Mouse (Mus musculus): ENCODE measurements at regions not wholly inside any gene's neighbourhood (a gene's known extent, or its start where the extent isn't known, plus 50 kb on each side); places are given as distances from the start of the nearest gene placed in this dataset.

DNA sequence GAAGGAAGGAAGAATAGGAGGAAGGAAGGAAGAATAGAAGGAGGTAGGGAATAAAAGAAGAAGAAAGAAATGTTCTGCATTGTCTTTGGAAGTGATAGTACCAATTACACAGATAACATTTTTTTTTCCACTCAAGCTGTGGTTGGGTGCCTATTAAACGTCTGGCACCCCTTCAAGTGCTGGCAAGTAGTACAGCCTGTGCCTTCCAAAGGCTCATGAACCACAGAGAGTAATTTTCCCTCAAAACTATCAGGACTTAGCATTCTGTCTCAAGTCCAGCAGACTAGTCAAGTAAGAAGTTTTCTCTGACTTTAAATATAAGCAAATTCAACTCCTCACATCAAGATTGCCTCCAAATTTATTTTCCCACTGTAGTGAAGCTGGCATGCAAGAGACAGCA is 321.0 kb upstream of the Klf6 start:
- Histone ChIP-seq H3K4me3 (replicated peaks; ENCODE audit: low read length) (no peak overlapping the region), H3K27ac (no peak overlapping the region), H3K36me3 (replicated peaks; ENCODE audit: control insufficient read depth, insufficient read depth) (no peaks in the 10 kb centered on the region), H3K9ac (no peak overlapping the region), H3K27me3 (ENCODE audit: control insufficient read depth, insufficient read depth, low read length) (no peaks in the 10 kb centered on the region), H3K4me1 (replicated peaks; ENCODE audit: control insufficient read depth, insufficient read depth, low read length) (no peaks in the 10 kb centered on the region), H3K4me2 (replicated peaks) (no peak overlapping the region), H3K9me3 (ENCODE audit: control insufficient read depth, low read length) (no peaks in the 10 kb centered on the region)
- ATAC-seq (ENCODE audit: low FRiP score), result no peak
- 67% methylated on average over 1 of the region's 1 CpGs for WGBS
- DNase-seq (ENCODE audit: low spot score), result no peak

DNA sequence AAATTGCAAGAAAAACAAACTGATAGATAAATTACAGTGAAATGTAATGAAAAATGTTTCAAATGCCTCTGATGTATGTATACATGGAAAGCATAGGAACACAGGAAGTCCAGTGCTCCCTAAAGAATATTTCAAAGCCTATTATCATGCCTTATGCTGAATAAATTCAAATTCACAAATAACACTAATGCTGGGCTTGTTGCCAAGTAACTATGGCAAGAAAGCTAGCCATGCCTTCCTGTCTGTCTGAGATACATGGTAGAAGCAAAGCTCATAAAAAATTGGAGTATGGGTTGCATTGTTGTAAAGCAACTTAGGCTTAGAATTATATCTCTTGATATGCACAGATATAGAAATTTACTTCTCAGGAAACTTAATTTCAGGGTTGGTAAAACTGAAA is 315.8 kb upstream of the Klf6 start:
- Histone ChIP-seq H3K9ac (no peak overlapping the region), H3K4me2 (replicated peaks) (no peak overlapping the region), H3K36me3 (replicated peaks; ENCODE audit: control insufficient read depth, insufficient read depth) (no peaks in the 10 kb centered on the region), H3K27ac (no peak overlapping the region), H3K9me3 (ENCODE audit: control insufficient read depth, low read length) (no peaks in the 10 kb centered on the region), H3K27me3 (ENCODE audit: control insufficient read depth, insufficient read depth, low read length) (no peaks in the 10 kb centered on the region), H3K4me1 (replicated peaks; ENCODE audit: control insufficient read depth, insufficient read depth, low read length) (0 out of 2 replicates have a peak, but pooled peaks cover 3% of the 10 kb centered on the region), H3K4me3 (replicated peaks; ENCODE audit: low read length) (no peak overlapping the region)
- ATAC-seq (ENCODE audit: low FRiP score) (no peak), DNase-seq (ENCODE audit: low spot score) (peak; percentile 36)

DNA sequence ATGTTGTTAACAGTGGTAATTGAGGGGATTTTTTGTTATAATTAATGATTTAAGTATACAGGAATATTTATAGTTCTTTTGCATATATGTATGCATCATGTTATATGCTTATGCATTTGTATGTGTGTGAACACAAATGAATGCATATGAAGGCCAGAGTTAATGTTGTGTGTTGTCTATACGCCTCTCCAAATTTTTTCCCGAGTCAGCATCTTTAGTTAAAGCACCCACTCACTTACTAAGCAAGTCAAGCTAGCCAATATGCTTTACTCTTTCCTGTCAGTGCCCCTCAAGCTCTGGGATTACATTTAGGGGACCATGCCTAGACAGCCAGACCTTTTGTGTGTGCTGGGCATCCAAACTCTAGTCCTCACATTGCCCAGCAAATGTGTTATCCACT is 315.3 kb upstream of the Klf6 start:
- H3K4me3 ChIP-seq (replicated peaks; ENCODE audit: low read length), result no peak overlapping the region
- H3K9me3 ChIP-seq (ENCODE audit: control insufficient read depth, low read length), result no peaks in the 10 kb centered on the region
- no peaks in the 10 kb centered on the region for H3K36me3 ChIP-seq (replicated peaks; ENCODE audit: control insufficient read depth, insufficient read depth)
- 93% methylated on average over 2 of the region's 2 CpGs for WGBS
- H3K4me1 ChIP-seq (replicated peaks; ENCODE audit: control insufficient read depth, insufficient read depth, low read length), result 0 out of 2 replicates have a peak, but pooled peaks cover 3% of the 10 kb centered on the region
- DNase-seq (ENCODE audit: low spot score) (no peak), ATAC-seq (ENCODE audit: low FRiP score) (no peak)
- no peak overlapping the region for H3K4me2 ChIP-seq (replicated peaks)
- H3K27me3 ChIP-seq (ENCODE audit: control insufficient read depth, insufficient read depth, low read length), result no peaks in the 10 kb centered on the region
- H3K9ac ChIP-seq, result no peak overlapping the region
- H3K27ac ChIP-seq, result no peak overlapping the region

GRCm38 (mm10) chr13:5546937-5547336 is 314.3 kb upstream of the Klf6 start:
- no peak overlapping the region for H3K4me3 ChIP-seq (replicated peaks; ENCODE audit: low read length)
- no peak overlapping the region for H3K4me2 ChIP-seq (replicated peaks)
- no peak overlapping the region for H3K9ac ChIP-seq
- H3K36me3 ChIP-seq (replicated peaks; ENCODE audit: control insufficient read depth, insufficient read depth), result no peaks in the 10 kb centered on the region
- H3K4me1 ChIP-seq (replicated peaks; ENCODE audit: control insufficient read depth, insufficient read depth, low read length), result 0 out of 2 replicates have a peak, but pooled peaks cover 3% of the 10 kb centered on the region
- WGBS, result 72% methylated on average over 1 of the region's 1 CpGs
- H3K9me3 ChIP-seq (ENCODE audit: control insufficient read depth, low read length), result no peaks in the 10 kb centered on the region
- DNase-seq (ENCODE audit: low spot score), result no peak
- ATAC-seq (ENCODE audit: low FRiP score), result no peak
- H3K27me3 ChIP-seq (ENCODE audit: control insufficient read depth, insufficient read depth, low read length), result no peaks in the 10 kb centered on the region
- no peak overlapping the region for H3K27ac ChIP-seq

- no peaks in the 10 kb centered on the region for H3K9me3 ChIP-seq (ENCODE audit: control insufficient read depth, low read length)
- WGBS, result 96% methylated on average over 1 of the region's 1 CpGs
Measured at GRCm38 (mm10) chr13:5548768-5549167, 312.5 kb upstream of the Klf6 start.

DNA sequence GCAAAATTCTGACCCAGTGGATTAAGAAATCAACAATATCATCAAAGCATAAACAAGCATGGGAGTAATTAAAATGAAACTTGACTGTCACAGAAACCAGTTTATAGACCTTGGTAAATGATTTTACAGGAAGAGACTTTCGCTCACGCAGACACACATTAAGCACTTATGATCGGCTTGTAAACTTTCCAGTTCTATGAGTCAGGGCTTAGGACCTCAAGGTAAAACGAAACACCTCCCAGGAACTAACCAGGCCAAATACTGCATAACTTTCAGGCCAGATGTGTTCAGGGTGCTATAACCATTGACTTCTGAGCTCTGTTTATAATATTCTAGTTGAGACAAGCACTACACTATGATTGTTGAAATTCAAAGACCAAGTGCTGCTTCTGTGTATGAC is 312.1 kb upstream of the Klf6 start:
- Histone ChIP-seq H3K9ac (no peak overlapping the region), H3K4me1 (replicated peaks; ENCODE audit: control insufficient read depth, insufficient read depth, low read length) (0 out of 2 replicates have a peak, but pooled peaks cover 3% of the 10 kb centered on the region), H3K27me3 (ENCODE audit: control insufficient read depth, insufficient read depth, low read length) (no peaks in the 10 kb centered on the region), H3K4me2 (replicated peaks) (no peak overlapping the region), H3K4me3 (replicated peaks; ENCODE audit: low read length) (no peak overlapping the region), H3K9me3 (ENCODE audit: control insufficient read depth, low read length) (no peaks in the 10 kb centered on the region), H3K36me3 (replicated peaks; ENCODE audit: control insufficient read depth, insufficient read depth) (no peaks in the 10 kb centered on the region), H3K27ac (no peak overlapping the region)
- no peak for DNase-seq (ENCODE audit: low spot score)
- 93% methylated on average over 4 of the region's 4 CpGs for WGBS
- no peak for ATAC-seq (ENCODE audit: low FRiP score)

More at GRCm38 (mm10) chr13:5548768-5549167, 312.5 kb upstream of the Klf6 start:
- H3K4me2 ChIP-seq (replicated peaks), result no peak overlapping the region
- no peak for ATAC-seq (ENCODE audit: low FRiP score)
- no peak for DNase-seq (ENCODE audit: low spot score)
- no peak overlapping the region for H3K9ac ChIP-seq
- no peaks in the 10 kb centered on the region for H3K36me3 ChIP-seq (replicated peaks; ENCODE audit: control insufficient read depth, insufficient read depth)
- H3K4me3 ChIP-seq (replicated peaks; ENCODE audit: low read length), result no peak overlapping the region
- H3K27me3 ChIP-seq (ENCODE audit: control insufficient read depth, insufficient read depth, low read length), result no peaks in the 10 kb centered on the region
- H3K27ac ChIP-seq, result no peak overlapping the region
- 0 out of 2 replicates have a peak, but pooled peaks cover 3% of the 10 kb centered on the region for H3K4me1 ChIP-seq (replicated peaks; ENCODE audit: control insufficient read depth, insufficient read depth, low read length)

GRCm38 (mm10) chr13:5549747-5550146 is 311.5 kb upstream of the Klf6 start:
- Histone ChIP-seq H3K27me3 (ENCODE audit: control insufficient read depth, insufficient read depth, low read length) (no peaks in the 10 kb centered on the region), H3K9ac (no peak overlapping the region), H3K36me3 (replicated peaks; ENCODE audit: control insufficient read depth, insufficient read depth) (no peaks in the 10 kb centered on the region), H3K4me3 (replicated peaks; ENCODE audit: low read length) (no peak overlapping the region), H3K4me2 (replicated peaks) (no peak overlapping the region), H3K27ac (no peak overlapping the region), H3K9me3 (ENCODE audit: control insufficient read depth, low read length) (no peaks in the 10 kb centered on the region), H3K4me1 (replicated peaks; ENCODE audit: control insufficient read depth, insufficient read depth, low read length) (0 out of 2 replicates have a peak, but pooled peaks cover 3% of the 10 kb centered on the region)
- DNase-seq (ENCODE audit: low spot score), result no peak
- 95% methylated on average over 7 of the region's 7 CpGs for WGBS
- 0 out of 2 replicates have a peak, but pooled peaks have one; percentile 46 for ATAC-seq (ENCODE audit: low FRiP score)

DNA sequence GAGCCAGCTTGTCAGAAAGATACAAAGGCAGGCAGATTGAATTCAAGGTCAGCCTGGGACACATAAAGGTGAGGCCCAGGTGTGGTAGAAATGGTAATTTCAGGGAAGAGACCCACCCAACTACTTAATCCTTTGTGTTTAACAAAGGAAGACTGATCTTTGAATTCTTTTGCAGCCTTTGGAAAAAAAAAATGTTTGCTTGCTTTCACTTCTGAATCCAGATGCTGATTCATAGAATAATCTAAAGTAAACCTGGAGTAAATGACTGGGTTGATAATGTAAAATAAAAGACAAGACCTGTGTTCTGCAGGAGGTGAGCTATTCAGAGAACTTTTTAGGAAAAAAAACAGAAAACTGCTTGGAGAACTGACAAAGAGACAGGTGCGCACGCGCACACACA is 310.9 kb upstream of the Klf6 start:
- Histone ChIP-seq H3K27ac (no peak overlapping the region), H3K9ac (no peak overlapping the region), H3K4me3 (replicated peaks; ENCODE audit: low read length) (no peak overlapping the region), H3K4me2 (replicated peaks) (no peak overlapping the region), H3K36me3 (replicated peaks; ENCODE audit: control insufficient read depth, insufficient read depth) (no peaks in the 10 kb centered on the region), H3K4me1 (replicated peaks; ENCODE audit: control insufficient read depth, insufficient read depth, low read length) (0 out of 2 replicates have a peak, but pooled peaks cover 3% of the 10 kb centered on the region), H3K27me3 (ENCODE audit: control insufficient read depth, insufficient read depth, low read length) (no peaks in the 10 kb centered on the region), H3K9me3 (ENCODE audit: control insufficient read depth, low read length) (no peaks in the 10 kb centered on the region)
- no peak for ATAC-seq (ENCODE audit: low FRiP score)
- 96% methylated on average over 3 of the region's 3 CpGs for WGBS
- no peak for DNase-seq (ENCODE audit: low spot score)

- Histone ChIP-seq H3K9me3 (ENCODE audit: control insufficient read depth, low read length) (no peaks in the 10 kb centered on the region), H3K4me1 (replicated peaks; ENCODE audit: control insufficient read depth, insufficient read depth, low read length) (0 out of 2 replicates have a peak, but pooled peaks cover 3% of the 10 kb centered on the region), H3K27ac (no peak overlapping the region), H3K4me3 (replicated peaks; ENCODE audit: low read length) (no peak overlapping the region), H3K4me2 (replicated peaks) (no peak overlapping the region), H3K36me3 (replicated peaks; ENCODE audit: control insufficient read depth, insufficient read depth) (no peaks in the 10 kb centered on the region), H3K9ac (no peak overlapping the region), H3K27me3 (ENCODE audit: control insufficient read depth, insufficient read depth, low read length) (no peaks in the 10 kb centered on the region)
- ATAC-seq (ENCODE audit: low FRiP score) (no peak), DNase-seq (ENCODE audit: low spot score) (no peak)
- 88% methylated on average over 4 of the region's 4 CpGs for WGBS
Measured at GRCm38 (mm10) chr13:5551131-5551530, 310.2 kb upstream of the Klf6 start.

GRCm38 (mm10) chr13:5553461-5553860 is 307.8 kb upstream of the Klf6 start:
- Histone ChIP-seq H3K9ac (no peak overlapping the region), H3K36me3 (replicated peaks; ENCODE audit: control insufficient read depth, insufficient read depth) (no peaks in the 10 kb centered on the region), H3K4me1 (replicated peaks; ENCODE audit: control insufficient read depth, insufficient read depth, low read length) (no peaks in the 10 kb centered on the region), H3K4me2 (replicated peaks) (no peak overlapping the region), H3K4me3 (replicated peaks; ENCODE audit: low read length) (no peak overlapping the region), H3K27me3 (ENCODE audit: control insufficient read depth, insufficient read depth, low read length) (no peaks in the 10 kb centered on the region), H3K9me3 (ENCODE audit: control insufficient read depth, low read length) (no peaks in the 10 kb centered on the region), H3K27ac (no peak overlapping the region)
- ATAC-seq (ENCODE audit: low FRiP score) (no peak), DNase-seq (ENCODE audit: low spot score) (no peak)

Data from hindbrain, embryonic 14.5 days (tissue).